Mouse (Mus musculus): ENCODE measurements around the gene Gfra1. TPM values are rescaled to one million over a fixed set of nuclear protein-coding genes. Genes with fewer than 3 reads are reported as not detected.

The Gfra1 gene
- polyA plus RNA-seq, 1 experiment from 2014 or later: 24.0 TPM

- H3K9me3 ChIP-seq: no peaks in the 10 kb centered on the region
- no peak overlapping the region for H3K4me3 ChIP-seq
- WGBS: 58% methylated on average over 7 of the region's 7 CpGs
- H3K9ac ChIP-seq: no peak overlapping the region
- peaks cover 12% of the 10 kb centered on the region; the same call in 1 of the 2 replicates for H3K4me1 ChIP-seq
- H3K4me2 ChIP-seq: no peak overlapping the region
- no peak overlapping the region for H3K27ac ChIP-seq
- no peaks in the 10 kb centered on the region for H3K36me3 ChIP-seq
- no peaks in the 10 kb centered on the region; the same call in none of the 2 replicates for H3K27me3 ChIP-seq
- no peak for ATAC-seq (ENCODE audit: insufficient number of reproducible peaks, insufficient read depth, low FRiP score, low TSS enrichment, low read depth)
Observed at GRCm38 (mm10) chr19:58193733-58194456, 261.8 kb downstream of the Gfra1 start.

GRCm38 (mm10) chr19:58190947-58191346 lies 264.8 kb downstream of the Gfra1 start:
- no peak overlapping the region for H3K27ac ChIP-seq
- 55% methylated on average over 2 of the region's 2 CpGs for WGBS

GRCm38 (mm10) chr19:58186558-58186957 lies 269.2 kb downstream of the Gfra1 start:
- no peak overlapping the region for H3K4me2 ChIP-seq
- H3K4me3 ChIP-seq: no peak overlapping the region
- no peaks in the 10 kb centered on the region for H3K36me3 ChIP-seq
- no peak overlapping the region for H3K9ac ChIP-seq
- ATAC-seq (ENCODE audit: insufficient number of reproducible peaks, insufficient read depth, low FRiP score, low TSS enrichment, low read depth): no peak
- peaks cover 4% of the 10 kb centered on the region; the same call in 1 of the 2 replicates for H3K4me1 ChIP-seq
- no peak overlapping the region for H3K27ac ChIP-seq
- no peaks in the 10 kb centered on the region for H3K9me3 ChIP-seq
- H3K27me3 ChIP-seq: no peaks in the 10 kb centered on the region
- 46% methylated on average over 4 of the region's 4 CpGs for WGBS

More at GRCm38 (mm10) chr19:58190947-58191346, 264.8 kb downstream of the Gfra1 start:
- H3K4me3 ChIP-seq: no peak overlapping the region
- ATAC-seq (ENCODE audit: insufficient number of reproducible peaks, insufficient read depth, low FRiP score, low TSS enrichment, low read depth): no peak
- no peak overlapping the region for H3K4me2 ChIP-seq
- no peaks in the 10 kb centered on the region for H3K9me3 ChIP-seq
- no peaks in the 10 kb centered on the region; the same call in 1 of the 2 replicates for H3K27me3 ChIP-seq
- H3K36me3 ChIP-seq: no peaks in the 10 kb centered on the region
- H3K9ac ChIP-seq: no peak overlapping the region
- H3K4me1 ChIP-seq: peaks cover 11% of the 10 kb centered on the region; the same call in 1 of the 2 replicates

Other genes starting within 250 kb of the Gfra1 start
- gene Ccdc172, start 56.1 kb upstream of the Gfra1 start, polyA plus RNA-seq (2015; fragmentation: Nextera tagmentation; extraction: Ambion mirVana): not detected in 2 replicates
- not detected in 2 replicates for gene Pnlip, start 196.6 kb upstream of the Gfra1 start, polyA plus RNA-seq (2015; fragmentation: Nextera tagmentation; extraction: Ambion mirVana)